Mouse (Mus musculus) neural tube, embryonic 12.5 days (tissue): ENCODE results near the gene Uevld. TPM values are rescaled to one million over a fixed set of nuclear protein-coding genes. Genes with fewer than 3 reads are reported as not detected.
"Not testable (repeated sequence)": the region's sequence is repeated elsewhere in the genome, so short reads cannot be mapped to it uniquely, and the experiment has no call there.

ENCODE experiments used
- ATAC-seq: fragments of 200-750 bp; cut with Nextera tagmentation; 2 replicates; pipeline ENCODE4 v1.8.0; 2017; ENCODE audit warnings: low read depth, mild to moderate bottlenecking, moderate TSS enrichment, moderate library complexity; ENCODE audit not compliant: low FRiP score
- H3K27ac ChIP-seq: fragments of 300-500 bp; sonication (generic); 2 replicates; pipeline ENCODE4 v1.5.1; 2016
- H3K27me3 ChIP-seq: fragments of 300-500 bp; sonication (generic); replicated peaks from 2 replicates; pipeline ENCODE4 v1.6.1; 2016; ENCODE audit warnings: mild to moderate bottlenecking
- H3K36me3 ChIP-seq: fragments of 300-500 bp; sonication (generic); 2 replicates; pipeline ENCODE4 v1.6.1; 2016; ENCODE audit warnings: mild to moderate bottlenecking
- H3K4me1 ChIP-seq: fragments of 300-500 bp; sonication (generic); 2 replicates; pipeline ENCODE4 v1.6.1; 2016
- H3K4me2 ChIP-seq: fragments of 300-500 bp; sonication (generic); replicated peaks from 2 replicates; pipeline ENCODE4 v1.6.1; 2016; ENCODE audit warnings: mild to moderate bottlenecking
- H3K4me3 ChIP-seq: fragments of 300-500 bp; sonication (generic); 2 replicates; pipeline ENCODE4 v1.5.1; 2016
- H3K9ac ChIP-seq: fragments of 300-500 bp; sonication (generic); 2 replicates; pipeline ENCODE4 v1.6.1; 2016; ENCODE audit warnings: mild to moderate bottlenecking
- H3K9me3 ChIP-seq: fragments of 300-500 bp; sonication (generic); 2 replicates; pipeline ENCODE4 v1.6.1; 2016; ENCODE audit warnings: mild to moderate bottlenecking
- WGBS: fragments of 180-500 bp; shearing (Covaris S2); methylation state at CpG from one replicate; pipeline ENCODE4 v1.1.7; 2016; 5-methylcytosine and 5-hydroxymethylcytosine counted together
- polyA plus RNA-seq: library from polyadenylated mRNA; unstranded; fragments of >200 nt; fragmentation: Nextera tagmentation; extraction: Ambion mirVana; gene quantifications from 2 replicates; pipeline ENCODE4 v1.2.1, GENCODE M21; 2016

Gene Uevld
- polyA plus RNA-seq, 1 experiment from 2014 or later: 7.3 TPM

- no peaks in the 10 kb centered on the region for H3K9me3 ChIP-seq
- no peak overlapping the region for H3K9ac ChIP-seq
- H3K27ac ChIP-seq: no peak overlapping the region
- peaks cover 56% of the 10 kb centered on the region for H3K36me3 ChIP-seq
- no peaks in the 10 kb centered on the region for H3K27me3 ChIP-seq
- ATAC-seq: no peak
- WGBS: 93% methylated on average over 4 of the region's 4 CpGs
- H3K4me3 ChIP-seq: no peak overlapping the region
- H3K4me1 ChIP-seq: peaks cover 8% of the 10 kb centered on the region; the same call in 1 of the 2 replicates
- no peak overlapping the region for H3K4me2 ChIP-seq
Observed at GRCm38 (mm10) chr7:46997008-46997407, 38.7 kb upstream of the Uevld start.

GRCm38 (mm10) chr7:46995558-46995957, 37.2 kb upstream of the Uevld start:
- H3K4me1 ChIP-seq: 0 out of 2 replicates have a peak, but pooled peaks cover 4% of the 10 kb centered on the region
- no peak overlapping the region for H3K27ac ChIP-seq
- no peaks in the 10 kb centered on the region for H3K27me3 ChIP-seq
- no peak for ATAC-seq
- no peak overlapping the region for H3K4me2 ChIP-seq
- H3K4me3 ChIP-seq: no peak overlapping the region
- WGBS: 91% methylated on average over 3 of the region's 3 CpGs
- no peaks in the 10 kb centered on the region for H3K9me3 ChIP-seq
- peaks cover 57% of the 10 kb centered on the region for H3K36me3 ChIP-seq
- H3K9ac ChIP-seq: no peak overlapping the region

- H3K36me3 ChIP-seq: peaks cover 55% of the 10 kb centered on the region
Observed at GRCm38 (mm10) chr7:46993079-46993478, 34.8 kb upstream of the Uevld start.

GRCm38 (mm10) chr7:46989387-46989786, 31.1 kb upstream of the Uevld start:
- not testable (repeated sequence) for H3K27ac ChIP-seq, H3K4me2 ChIP-seq, H3K4me1 ChIP-seq, ATAC-seq, H3K9ac ChIP-seq, H3K4me3 ChIP-seq, H3K27me3 ChIP-seq, H3K9me3 ChIP-seq
- H3K36me3 ChIP-seq: peaks cover 22% of the 10 kb centered on the region
- WGBS: 83% methylated on average over 4 of the region's 4 CpGs

More at GRCm38 (mm10) chr7:46993079-46993478, 34.8 kb upstream of the Uevld start:
- no peak for ATAC-seq
- Histone ChIP-seq H3K4me3 (no peak overlapping the region), H3K27ac (no peak overlapping the region), H3K4me2 (no peak overlapping the region), H3K27me3 (no peaks in the 10 kb centered on the region), H3K4me1 (no peaks in the 10 kb centered on the region), H3K9me3 (no peaks in the 10 kb centered on the region), H3K9ac (no peak overlapping the region)
- 78% methylated on average over 8 of the region's 8 CpGs for WGBS

GRCm38 (mm10) chr7:46987073-46987472, 28.7 kb upstream of the Uevld start:
- no peak overlapping the region for H3K4me2 ChIP-seq
- no peak overlapping the region for H3K27ac ChIP-seq
- no peak overlapping the region for H3K9ac ChIP-seq
- 63% methylated on average over 2 of the region's 2 CpGs for WGBS
- H3K4me1 ChIP-seq: 0 out of 2 replicates have a peak, but pooled peaks cover 2% of the 10 kb centered on the region
- no peak overlapping the region for H3K4me3 ChIP-seq
- H3K36me3 ChIP-seq: peaks cover 6% of the 10 kb centered on the region; the same call in 1 of the 2 replicates
- no peaks in the 10 kb centered on the region for H3K27me3 ChIP-seq
- ATAC-seq: no peak
- no peaks in the 10 kb centered on the region for H3K9me3 ChIP-seq

- Histone ChIP-seq H3K27me3 (no peaks in the 10 kb centered on the region), H3K9me3 (no peaks in the 10 kb centered on the region), H3K36me3 (peaks cover 4% of the 10 kb centered on the region; the same call in 1 of the 2 replicates), H3K4me2 (no peak overlapping the region), H3K4me1 (0 out of 2 replicates have a peak, but pooled peaks cover 2% of the 10 kb centered on the region), H3K4me3 (no peak overlapping the region), H3K27ac (no peak overlapping the region), H3K9ac (no peak overlapping the region)
- WGBS: 61% methylated on average over 5 of the region's 5 CpGs
- ATAC-seq: no peak
Observed at GRCm38 (mm10) chr7:46986646-46987045, 28.3 kb upstream of the Uevld start.

- no peak for ATAC-seq
- peaks cover 4% of the 10 kb centered on the region; the same call in 1 of the 2 replicates for H3K36me3 ChIP-seq
- H3K27ac ChIP-seq: no peak overlapping the region
- H3K9ac ChIP-seq: no peak overlapping the region
- no peaks in the 10 kb centered on the region for H3K27me3 ChIP-seq
- no peak overlapping the region for H3K4me3 ChIP-seq
- H3K4me2 ChIP-seq: no peak overlapping the region
- H3K4me1 ChIP-seq: 0 out of 2 replicates have a peak, but pooled peaks cover 2% of the 10 kb centered on the region
- WGBS: 59% methylated on average over 8 of the region's 8 CpGs
- no peaks in the 10 kb centered on the region for H3K9me3 ChIP-seq
Observed at GRCm38 (mm10) chr7:46985718-46986505, 27.6 kb upstream of the Uevld start.

GRCm38 (mm10) chr7:46983280-46983679, 25.0 kb upstream of the Uevld start, which contains the start of gene Gm9999:
Gm9999 (plus strand) TSS chr7:46983580.
- ATAC-seq: no peak
- no peak within 1 kb of the TSS for H3K4me3 ChIP-seq
- no peak within 1 kb of the TSS for H3K9ac ChIP-seq
- no peak within 1 kb of the TSS for H3K27ac ChIP-seq
- H3K4me2 ChIP-seq: no peak within 1 kb of the TSS
- no peaks in the 10 kb centered on the region for H3K9me3 ChIP-seq
- no peaks in the 10 kb centered on the region for H3K27me3 ChIP-seq
- 93% methylated on average over 3 of the region's 3 CpGs for WGBS
- 0 out of 2 replicates have a peak, but pooled peaks cover 2% of the 10 kb centered on the region for H3K4me1 ChIP-seq
- H3K36me3 ChIP-seq: no peaks in the 10 kb centered on the region

GRCm38 (mm10) chr7:46975456-46975855, 17.1 kb upstream of the Uevld start:
- Histone ChIP-seq H3K9me3 (peaks cover 10% of the 10 kb centered on the region; the same call in 1 of the 2 replicates), H3K27ac (no peak overlapping the region), H3K4me1 (no peaks in the 10 kb centered on the region), H3K9ac (no peak overlapping the region), H3K36me3 (no peaks in the 10 kb centered on the region), H3K4me3 (no peak overlapping the region), H3K27me3 (no peaks in the 10 kb centered on the region), H3K4me2 (no peak overlapping the region)
- ATAC-seq: no peak
- WGBS: 93% methylated on average over 11 of the region's 11 CpGs

- H3K27ac ChIP-seq: no peak overlapping the region
Observed at GRCm38 (mm10) chr7:46974648-46975047, 16.3 kb upstream of the Uevld start.

GRCm38 (mm10) chr7:46969898-46970297, 11.6 kb upstream of the Uevld start:
- Histone ChIP-seq H3K4me1 (no peaks in the 10 kb centered on the region), H3K27ac (no peak overlapping the region), H3K36me3 (no peaks in the 10 kb centered on the region), H3K9ac (no peak overlapping the region), H3K4me2 (no peak overlapping the region), H3K4me3 (no peak overlapping the region), H3K27me3 (no peaks in the 10 kb centered on the region), H3K9me3 (peaks cover 10% of the 10 kb centered on the region; the same call in 1 of the 2 replicates)
- WGBS: 90% methylated on average over 4 of the region's 4 CpGs
- no peak for ATAC-seq

More at GRCm38 (mm10) chr7:46974648-46975047, 16.3 kb upstream of the Uevld start:
- Histone ChIP-seq H3K4me1 (no peaks in the 10 kb centered on the region), H3K36me3 (no peaks in the 10 kb centered on the region), H3K9ac (no peak overlapping the region), H3K4me2 (no peak overlapping the region), H3K4me3 (no peak overlapping the region), H3K27me3 (no peaks in the 10 kb centered on the region), H3K9me3 (peaks cover 10% of the 10 kb centered on the region; the same call in 1 of the 2 replicates)
- ATAC-seq: no peak
- 96% methylated on average over 4 of the region's 4 CpGs for WGBS

- no peak overlapping the region for H3K27ac ChIP-seq
Observed at GRCm38 (mm10) chr7:46964070-46964469, 5.7 kb upstream of the Uevld start.

More at GRCm38 (mm10) chr7:46964070-46964469, 5.7 kb upstream of the Uevld start:
- H3K4me1 ChIP-seq: peaks cover 6% of the 10 kb centered on the region
- H3K9me3 ChIP-seq: no peaks in the 10 kb centered on the region
- H3K36me3 ChIP-seq: no peaks in the 10 kb centered on the region
- no peak overlapping the region for H3K9ac ChIP-seq
- no peak overlapping the region for H3K4me2 ChIP-seq
- ATAC-seq: no peak
- no peak overlapping the region for H3K4me3 ChIP-seq
- 87% methylated on average over 7 of the region's 7 CpGs for WGBS
- H3K27me3 ChIP-seq: no peaks in the 10 kb centered on the region; the same call in 1 of the 2 replicates
